Mouse (Mus musculus) 3134 (cell line): Measurements from ENCODE around the gene C1ql2.

Experiments used
- DNase-seq: peaks from one replicate; pipeline ENCODE4 v3.0.0-alpha.2; 2011; ENCODE audit warnings: low spot score; ENCODE audit not compliant: insufficient read length; ENCODE audit errors: extremely low read depth

The C1ql2 gene

DNA sequence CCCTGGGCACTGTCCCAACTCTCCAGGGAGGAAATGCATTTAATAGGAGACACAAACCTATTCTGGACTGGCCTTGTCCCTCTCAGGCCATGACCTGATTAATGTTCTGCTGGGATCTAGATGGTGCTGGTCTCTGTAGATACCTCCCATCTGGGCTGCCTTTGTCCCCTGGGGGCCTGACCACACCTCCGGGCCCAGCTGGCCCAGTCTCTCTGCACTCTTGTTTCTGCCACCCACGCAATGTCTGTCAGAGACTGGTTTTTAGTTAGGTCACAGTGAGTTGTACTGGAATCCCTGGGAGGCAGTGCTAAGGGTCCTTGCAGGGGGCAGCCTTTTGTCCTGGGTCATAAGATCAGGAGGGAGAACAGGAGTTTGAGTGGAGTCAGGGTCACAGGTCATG is 34.5 kb downstream of the C1ql2 start:
- no peak for DNase-seq

DNA sequence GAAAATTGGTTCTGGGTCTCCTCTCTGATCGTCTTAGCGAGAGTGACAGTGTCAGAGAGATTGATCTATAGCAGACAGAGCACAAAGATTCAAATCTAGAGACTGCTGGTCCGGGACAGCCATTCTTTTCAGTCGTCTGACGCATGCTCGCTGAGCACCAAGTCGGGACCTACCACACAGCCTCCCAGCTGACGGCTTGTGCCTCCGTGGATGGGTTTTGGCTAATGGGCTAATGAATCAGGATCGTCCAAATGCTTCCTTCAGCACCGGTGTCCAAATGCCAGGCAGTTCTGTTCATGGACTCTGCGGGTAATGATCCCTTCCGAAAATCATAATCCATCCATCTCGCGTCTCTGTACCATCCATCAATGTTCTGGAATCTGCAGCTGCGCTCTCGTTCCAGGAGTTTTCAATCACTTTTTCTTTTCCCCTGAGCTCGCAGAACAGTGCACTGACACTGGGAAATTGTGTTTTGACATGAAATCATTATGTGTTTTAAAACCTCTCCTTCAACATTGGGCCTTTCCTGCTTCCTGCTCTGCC is 44.7 kb downstream of the C1ql2 start:
- no peak for DNase-seq

DNA sequence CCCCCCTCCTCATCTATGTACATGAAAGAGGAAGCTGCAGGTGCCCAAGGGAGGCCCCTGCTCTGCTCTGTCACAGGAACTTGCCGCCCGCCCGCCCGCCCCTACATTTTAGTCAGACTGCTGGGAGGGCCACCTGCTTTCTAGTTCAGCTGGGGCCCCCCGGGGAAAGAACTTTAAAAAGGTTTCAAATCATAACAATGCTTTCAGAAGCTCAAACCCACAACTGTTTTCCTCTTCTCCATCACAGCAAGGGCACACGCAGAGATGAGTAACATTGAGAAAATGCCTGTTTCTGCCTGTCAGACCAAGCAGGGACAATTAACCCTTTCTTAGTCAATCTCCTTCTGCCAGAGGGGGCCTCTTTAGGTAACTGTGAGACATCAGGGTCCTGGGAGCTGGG is 49.4 kb downstream of the C1ql2 start:
- DNase-seq, result no peak

DNA sequence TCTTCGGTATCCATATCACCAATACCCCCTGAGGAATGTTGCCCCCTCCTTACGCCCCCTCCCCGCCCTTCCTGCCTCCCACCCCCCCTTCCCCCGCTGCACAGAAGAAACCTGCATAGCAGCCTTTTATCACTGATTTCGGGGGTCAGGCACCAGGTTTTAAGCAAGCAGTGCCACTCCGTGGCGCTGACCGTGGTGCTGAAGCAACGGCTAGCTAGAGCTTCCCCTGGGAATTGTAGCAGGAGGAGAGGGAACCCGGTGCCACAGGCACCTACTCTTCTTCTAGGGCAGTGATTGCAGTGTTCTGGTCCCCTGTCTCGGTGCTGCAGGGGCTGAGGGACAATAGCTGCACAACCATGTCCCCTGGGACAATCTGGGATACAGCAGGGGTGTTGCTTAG is 50.0 kb downstream of the C1ql2 start:
- DNase-seq, result no peak
